Mouse (Mus musculus): ENCODE measurements at regions not wholly inside any gene's neighbourhood (a gene's known extent, or its start where the extent isn't known, plus 50 kb on each side); places are given as distances from the start of the nearest gene placed in this dataset.

DNA sequence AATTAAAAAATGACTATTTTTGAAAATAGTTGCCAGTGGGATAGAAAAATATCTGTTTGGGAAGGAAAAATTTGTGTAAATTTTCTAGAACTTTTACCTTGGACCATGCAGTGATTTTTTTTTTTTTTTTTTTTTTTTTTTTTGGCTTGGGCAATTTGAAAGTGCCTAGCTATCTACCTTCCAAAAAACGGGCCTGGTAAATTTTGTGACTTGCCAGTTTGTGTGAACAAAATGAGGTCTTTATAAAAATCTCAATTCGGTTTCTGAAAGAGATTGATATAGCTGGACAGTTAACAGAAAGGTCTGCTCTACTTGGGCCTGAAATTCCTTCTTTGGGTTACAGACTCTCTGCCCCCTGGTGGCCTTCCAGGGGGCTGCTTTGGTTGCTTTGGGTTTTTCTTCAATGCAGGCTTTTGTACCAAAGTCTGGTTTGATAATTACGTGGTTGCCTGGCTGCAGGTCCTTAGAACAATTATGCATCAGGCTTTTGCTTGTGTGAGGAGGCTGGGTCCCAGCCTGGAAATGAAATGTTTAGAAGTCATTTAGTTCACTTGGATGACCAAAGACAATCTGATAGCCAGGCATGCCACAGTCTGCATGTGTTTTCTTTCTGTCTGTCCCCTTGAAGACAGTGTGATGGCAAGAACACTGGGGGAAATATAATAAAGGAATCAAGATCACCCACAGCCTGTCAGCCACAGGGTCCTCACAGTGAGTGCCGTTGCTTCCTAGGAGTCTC, 75.6 kb upstream of the Jazf1 start:
- no peak for DNase-seq (ENCODE audit: low spot score in 2 of 2)

DNA sequence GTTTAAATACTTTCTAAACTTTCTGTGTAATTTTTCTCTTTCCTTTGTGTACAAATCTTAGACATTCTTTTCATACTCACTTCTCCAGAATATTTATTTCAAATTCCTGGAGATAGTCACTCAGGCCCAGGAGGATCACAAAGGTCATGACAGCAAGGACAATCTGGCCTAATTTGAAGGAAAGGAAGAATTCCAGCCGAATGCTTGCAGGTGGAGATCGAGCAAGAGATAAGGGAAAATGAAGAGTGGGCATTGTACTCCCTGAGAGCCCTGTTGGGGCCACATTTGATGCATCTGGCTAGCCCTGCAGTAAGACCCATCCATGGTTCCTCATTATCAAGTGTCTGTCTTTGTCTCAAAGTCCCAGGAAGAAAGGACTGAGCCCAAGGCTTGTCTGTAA, 66.0 kb upstream of the Jazf1 start:
- no peak for DNase-seq (ENCODE audit: low spot score in 2 of 2)

DNA sequence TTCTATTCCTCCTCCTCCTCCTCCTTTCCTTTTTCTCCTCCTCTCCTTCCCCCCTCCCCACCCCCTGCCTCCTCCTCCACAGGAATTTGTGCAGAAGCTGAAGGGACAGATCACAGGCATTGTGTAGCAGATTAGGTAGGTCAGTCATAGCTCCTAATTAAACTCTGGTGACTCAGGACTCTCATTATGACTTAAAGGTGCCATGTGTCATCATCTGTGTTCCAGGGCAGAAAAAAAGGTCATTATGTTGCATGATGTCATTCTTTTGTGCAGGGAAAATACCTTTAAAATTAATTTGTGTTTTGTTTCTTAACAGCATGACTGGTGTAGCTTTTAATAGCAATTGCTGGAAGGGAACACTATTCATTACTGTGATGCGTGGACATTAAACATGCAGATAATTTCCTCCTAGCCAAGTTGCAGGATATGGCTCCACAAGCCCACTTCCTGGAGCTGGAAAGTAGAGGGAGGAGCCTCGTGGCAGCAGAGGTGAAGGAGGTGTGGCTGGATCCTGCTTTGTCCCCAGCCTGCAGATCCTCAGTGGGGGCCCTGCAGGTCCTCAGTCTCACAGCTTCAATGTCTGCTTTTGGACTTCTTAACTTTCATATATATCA, 62.4 kb upstream of the Jazf1 start:
- DNase-seq (ENCODE audit: low spot score in 2 of 2): no peak

DNA sequence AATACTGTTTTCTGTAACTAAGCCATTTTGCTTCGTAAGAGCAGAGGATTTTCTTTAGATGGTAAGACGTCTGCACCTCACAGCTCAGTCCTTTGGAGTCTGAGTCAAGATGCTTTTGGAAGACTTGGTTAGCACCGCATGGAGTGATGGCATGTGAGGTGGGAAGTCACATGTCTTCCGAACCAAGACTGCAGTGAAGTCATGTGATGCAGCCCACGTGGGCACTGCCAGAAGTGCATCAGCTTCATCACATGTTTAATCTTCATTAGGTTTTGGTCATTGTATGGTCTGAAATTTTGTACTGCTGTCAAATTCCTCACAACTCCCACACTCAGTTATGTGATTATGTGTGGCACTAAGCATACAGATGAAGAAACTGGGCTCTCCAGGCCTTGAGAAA, 58.3 kb upstream of the Jazf1 start:
- no peak for DNase-seq (ENCODE audit: low spot score in 2 of 2)

DNA sequence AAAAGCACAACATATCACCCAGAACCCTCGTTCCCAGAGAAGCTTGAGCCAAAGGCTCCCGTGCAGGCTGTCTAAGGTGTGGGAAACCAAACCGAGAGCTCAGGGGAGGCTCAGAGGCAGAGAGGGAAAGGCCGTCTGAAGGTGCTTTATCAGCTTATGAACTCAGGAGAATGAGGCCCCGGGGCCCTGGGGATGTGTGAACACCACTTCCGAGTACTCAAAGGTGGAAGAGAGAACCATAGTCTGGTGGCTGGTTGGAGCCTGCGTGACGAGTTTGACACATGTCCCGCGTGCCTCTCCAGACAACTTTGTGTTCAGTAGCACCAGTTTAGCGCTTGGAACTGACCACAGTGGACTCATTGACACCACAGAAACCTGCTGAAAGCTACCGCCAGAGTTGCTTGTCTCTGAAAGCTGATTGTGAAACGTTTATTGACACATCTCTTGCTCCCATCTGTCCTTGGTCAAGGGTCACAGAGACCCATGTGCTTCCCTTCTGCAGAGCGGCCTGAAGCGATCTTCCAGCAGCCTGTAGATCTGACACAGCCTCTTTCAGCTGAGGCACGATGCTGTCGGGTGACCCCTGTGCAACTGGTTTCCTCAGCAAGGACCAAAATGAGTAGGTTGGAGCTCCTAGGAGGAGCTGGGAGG, 56.5 kb upstream of the Jazf1 start:
- DNase-seq (ENCODE audit: low spot score in 2 of 2): no peak

DNA sequence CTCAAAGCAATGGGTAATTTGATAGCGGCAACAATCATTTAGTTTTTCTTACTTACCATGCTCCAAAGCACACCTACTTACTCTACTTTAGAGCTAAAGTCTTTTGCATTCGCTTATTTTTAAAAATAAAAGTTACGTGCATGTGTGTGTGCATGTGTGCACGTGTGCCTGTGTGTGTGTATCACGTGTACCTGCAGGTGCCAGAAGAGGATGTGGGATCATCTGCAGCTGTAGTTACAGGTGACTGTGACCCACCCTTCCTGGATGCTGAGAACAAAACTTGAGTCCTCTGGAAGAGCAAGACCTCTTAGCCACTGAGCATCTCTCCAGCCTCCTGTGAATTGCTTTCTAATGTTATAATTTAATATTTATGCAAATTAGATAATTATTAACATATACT, 52.0 kb upstream of the Jazf1 start:
- no peak for DNase-seq (ENCODE audit: low spot score in 2 of 2)

Measured in heart, adult 9 months (tissue).